Mouse (Mus musculus): ENCODE data around the gene Nabp1. TPM values are rescaled to one million over a fixed set of nuclear protein-coding genes. Genes with fewer than 3 reads are reported as not detected.

Nabp1 gene
- polyA plus RNA-seq, 1 experiment from 2014 or later, result 7.6 TPM

DNA sequence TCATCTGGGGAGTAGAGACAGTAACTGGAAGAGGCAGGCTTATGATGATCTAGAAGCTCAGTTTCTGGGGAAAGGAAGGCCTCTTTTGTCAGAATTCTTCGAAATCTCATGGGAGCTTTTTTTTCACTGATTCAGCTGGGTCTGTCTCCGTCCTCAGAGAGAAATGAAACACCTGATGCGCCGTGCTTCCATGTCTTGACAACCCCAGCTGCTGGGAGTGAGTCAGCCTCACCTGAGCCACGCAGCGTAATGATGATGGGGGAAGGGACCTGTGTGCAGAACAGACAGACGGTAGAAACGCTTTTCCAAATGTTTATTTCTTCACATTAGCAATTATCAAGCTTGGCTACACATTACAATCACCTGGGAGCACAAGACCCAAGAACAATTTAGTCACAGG, 31.6 kb upstream of the Nabp1 start:
- H3K27me3 ChIP-seq, result no peaks in the 10 kb centered on the region
- no peaks in the 10 kb centered on the region for H3K36me3 ChIP-seq (replicated peaks)
- H3K4me2 ChIP-seq, result no peak overlapping the region
- WGBS (ENCODE audit: insufficient replicate concordance), result 62% methylated on average over 8 of the region's 8 CpGs
- 0 out of 2 replicates have a peak overlapping the region, but pooled peaks have one; percentile 26 for H3K27ac ChIP-seq (replicated peaks)
- H3K4me3 ChIP-seq (replicated peaks), result no peak overlapping the region
- ATAC-seq (ENCODE audit: insufficient read depth), result no peak
- no peaks in the 10 kb centered on the region for H3K9me3 ChIP-seq (replicated peaks)
- peaks cover 10% of the 10 kb centered on the region; the same call in 1 of the 2 replicates for H3K4me1 ChIP-seq (replicated peaks)
- H3K9ac ChIP-seq, result no peak overlapping the region

DNA sequence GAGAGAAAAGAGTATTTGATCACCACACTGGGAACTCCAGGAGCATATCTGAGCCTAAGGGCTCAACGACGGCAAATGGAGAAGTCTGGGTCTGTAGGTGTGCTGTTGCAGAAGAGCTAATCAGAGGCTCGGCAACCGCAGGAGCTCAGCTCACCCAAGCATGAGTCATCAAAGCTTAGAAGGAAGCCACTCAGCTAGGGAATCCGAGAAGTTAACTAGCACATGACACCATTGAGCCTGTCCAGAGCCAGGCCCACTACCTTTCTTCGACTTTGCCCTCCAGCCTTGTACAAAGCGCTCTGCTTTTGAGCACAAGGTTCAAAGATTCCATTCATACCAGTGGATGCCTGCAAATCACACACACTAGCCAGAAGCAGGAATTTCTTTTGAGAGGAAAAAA, 30.9 kb upstream of the Nabp1 start:
- peaks cover 10% of the 10 kb centered on the region; the same call in 1 of the 2 replicates for H3K4me1 ChIP-seq (replicated peaks)
- no peak overlapping the region for H3K4me2 ChIP-seq
- ATAC-seq (ENCODE audit: insufficient read depth), result peak; percentile 74
- peak overlapping the region; percentile 55 for H3K27ac ChIP-seq (replicated peaks)
- no peaks in the 10 kb centered on the region for H3K27me3 ChIP-seq
- 5% methylated on average over 7 of the region's 7 CpGs for WGBS (ENCODE audit: insufficient replicate concordance)
- no peaks in the 10 kb centered on the region for H3K9me3 ChIP-seq (replicated peaks)
- H3K36me3 ChIP-seq (replicated peaks), result no peaks in the 10 kb centered on the region
- H3K9ac ChIP-seq, result no peak overlapping the region
- H3K4me3 ChIP-seq (replicated peaks), result no peak overlapping the region

DNA sequence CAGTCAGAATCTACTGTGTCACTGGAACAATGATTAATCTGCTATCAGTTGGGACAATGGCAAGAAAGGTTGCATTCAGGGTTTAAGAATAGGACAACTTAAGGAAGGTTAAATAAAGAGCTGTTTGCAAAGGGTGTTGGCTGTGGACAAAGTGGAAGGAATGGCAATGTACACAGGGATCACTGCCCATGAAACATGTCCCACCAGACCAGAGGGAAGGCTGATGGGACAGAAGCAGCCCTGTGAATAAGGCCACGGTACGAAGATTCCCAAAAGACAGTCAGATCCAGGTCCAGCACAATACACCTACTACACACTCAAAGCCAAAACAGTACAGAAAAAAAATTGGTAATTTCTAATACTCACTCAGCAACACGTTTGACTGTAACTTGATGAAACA, 30.3 kb upstream of the Nabp1 start:
- H3K27ac ChIP-seq (replicated peaks), result no peak overlapping the region
- no peak overlapping the region for H3K9ac ChIP-seq
- 49% methylated on average over 3 of the region's 3 CpGs for WGBS (ENCODE audit: insufficient replicate concordance)
- H3K4me1 ChIP-seq (replicated peaks), result peaks cover 10% of the 10 kb centered on the region; the same call in 1 of the 2 replicates
- no peaks in the 10 kb centered on the region for H3K9me3 ChIP-seq (replicated peaks)
- H3K4me2 ChIP-seq, result 0 out of 2 replicates have a peak overlapping the region, but pooled peaks have one; percentile 3
- no peaks in the 10 kb centered on the region for H3K27me3 ChIP-seq
- no peak for ATAC-seq (ENCODE audit: insufficient read depth)
- no peaks in the 10 kb centered on the region for H3K36me3 ChIP-seq (replicated peaks)
- no peak overlapping the region for H3K4me3 ChIP-seq (replicated peaks)

DNA sequence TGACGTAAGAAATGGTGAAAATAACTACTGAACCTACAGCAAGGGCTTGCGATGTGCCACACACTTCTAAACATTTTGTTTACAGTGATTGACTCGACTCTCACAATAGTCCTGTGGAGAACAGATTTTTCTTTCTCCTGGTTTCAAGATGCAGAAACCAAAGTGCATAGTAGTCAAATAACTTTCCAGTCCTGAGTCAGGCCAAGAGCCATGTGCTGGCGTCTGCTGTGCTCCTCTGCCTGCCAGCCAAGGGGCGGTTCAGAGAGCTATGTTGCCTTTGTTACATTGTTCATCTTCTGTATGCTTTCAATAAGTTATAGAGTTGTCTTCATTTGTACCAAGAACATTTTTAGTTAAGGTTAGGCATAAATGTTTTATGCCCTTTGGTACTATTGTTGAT, 29.2 kb upstream of the Nabp1 start:
- H3K9me3 ChIP-seq (replicated peaks), result no peaks in the 10 kb centered on the region
- no peak overlapping the region for H3K9ac ChIP-seq
- no peak for ATAC-seq (ENCODE audit: insufficient read depth)
- no peaks in the 10 kb centered on the region for H3K36me3 ChIP-seq (replicated peaks)
- no peak overlapping the region for H3K27ac ChIP-seq (replicated peaks)
- H3K4me3 ChIP-seq (replicated peaks), result no peak overlapping the region
- 78% methylated on average over 5 of the region's 5 CpGs for WGBS (ENCODE audit: insufficient replicate concordance)
- H3K4me1 ChIP-seq (replicated peaks), result 0 out of 2 replicates have a peak, but pooled peaks cover 7% of the 10 kb centered on the region
- no peak overlapping the region for H3K4me2 ChIP-seq
- H3K27me3 ChIP-seq, result no peaks in the 10 kb centered on the region

DNA sequence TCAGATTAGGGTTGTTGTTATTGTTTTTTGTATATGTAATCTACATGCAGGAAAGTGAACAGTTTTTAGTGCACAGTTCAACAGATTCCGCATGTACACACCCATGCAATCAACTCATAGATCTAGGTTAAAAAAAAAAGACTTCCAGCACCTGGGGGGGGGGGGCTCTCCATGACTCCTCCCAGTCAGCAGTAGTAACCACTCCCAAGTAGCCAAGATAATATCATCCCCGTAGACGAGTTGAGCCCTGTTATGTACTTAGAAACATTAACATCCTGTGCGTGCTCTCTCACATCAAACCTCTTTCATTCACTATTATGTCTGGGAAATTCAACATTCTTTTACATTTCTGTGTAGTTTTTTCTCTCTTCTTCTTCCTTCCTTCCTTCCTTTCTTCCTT, 28.0 kb upstream of the Nabp1 start:
- no peaks in the 10 kb centered on the region for H3K9me3 ChIP-seq (replicated peaks)
- H3K4me1 ChIP-seq (replicated peaks), result 0 out of 2 replicates have a peak, but pooled peaks cover 7% of the 10 kb centered on the region
- WGBS (ENCODE audit: insufficient replicate concordance), result 38% methylated on average over 4 of the region's 4 CpGs
- ATAC-seq (ENCODE audit: insufficient read depth), result no peak
- no peaks in the 10 kb centered on the region for H3K36me3 ChIP-seq (replicated peaks)
- no peak overlapping the region for H3K9ac ChIP-seq
- no peaks in the 10 kb centered on the region for H3K27me3 ChIP-seq
- no peak overlapping the region for H3K4me3 ChIP-seq (replicated peaks)
- H3K27ac ChIP-seq (replicated peaks), result no peak overlapping the region
- no peak overlapping the region for H3K4me2 ChIP-seq

DNA sequence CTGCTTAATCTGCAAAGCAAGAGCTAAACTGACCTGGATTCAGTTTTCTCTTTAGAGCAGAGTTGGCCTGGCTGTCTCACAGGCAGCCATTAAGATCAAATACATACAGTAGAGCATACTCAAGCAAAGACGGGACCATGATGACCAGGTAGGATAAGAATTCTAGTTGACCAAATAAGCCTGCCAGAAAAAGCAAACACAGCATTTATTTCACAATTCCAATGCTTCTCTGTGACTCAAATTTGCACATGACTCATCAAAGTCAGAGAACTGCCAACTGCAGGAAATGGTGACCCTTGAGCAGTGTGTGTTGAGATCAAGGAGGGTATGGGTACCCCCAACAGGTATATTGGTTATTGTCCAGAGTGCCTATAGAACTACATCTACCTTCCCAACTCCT, 27.4 kb upstream of the Nabp1 start:
- H3K9me3 ChIP-seq (replicated peaks), result no peaks in the 10 kb centered on the region
- no peak overlapping the region for H3K27ac ChIP-seq (replicated peaks)
- no peaks in the 10 kb centered on the region for H3K36me3 ChIP-seq (replicated peaks)
- H3K9ac ChIP-seq, result no peak overlapping the region
- ATAC-seq (ENCODE audit: insufficient read depth), result no peak
- no peak overlapping the region for H3K4me3 ChIP-seq (replicated peaks)
- 45% methylated on average over 1 of the region's 1 CpGs for WGBS (ENCODE audit: insufficient replicate concordance)
- H3K27me3 ChIP-seq, result no peaks in the 10 kb centered on the region
- H3K4me1 ChIP-seq (replicated peaks), result 0 out of 2 replicates have a peak, but pooled peaks cover 7% of the 10 kb centered on the region
- no peak overlapping the region for H3K4me2 ChIP-seq

DNA sequence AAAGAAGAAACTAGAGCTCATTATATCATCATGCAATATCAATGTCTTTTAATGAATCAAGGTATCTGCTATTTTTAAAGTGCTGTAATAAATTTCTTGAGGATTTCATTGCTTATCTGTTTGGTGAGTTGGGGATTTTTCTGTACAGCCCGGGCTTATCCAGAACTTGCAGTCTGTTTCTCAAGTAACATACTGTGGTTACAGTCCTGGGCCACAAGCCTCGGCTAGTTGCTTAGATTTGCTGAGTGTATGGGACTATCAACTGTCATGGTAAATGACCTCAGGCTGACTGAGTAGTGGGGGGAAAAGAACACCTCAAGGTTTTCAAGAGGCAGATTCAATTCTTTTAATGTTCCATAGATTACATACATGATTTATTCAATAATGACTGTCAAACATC, 24.8 kb upstream of the Nabp1 start:
- WGBS (ENCODE audit: insufficient replicate concordance), result 21% methylated on average over 2 of the region's 2 CpGs
- Histone ChIP-seq H3K36me3 (replicated peaks) (no peaks in the 10 kb centered on the region), H3K27me3 (no peaks in the 10 kb centered on the region), H3K9me3 (replicated peaks) (no peaks in the 10 kb centered on the region), H3K4me3 (replicated peaks) (no peak overlapping the region), H3K27ac (replicated peaks) (no peak overlapping the region), H3K9ac (no peak overlapping the region), H3K4me1 (replicated peaks) (0 out of 2 replicates have a peak, but pooled peaks cover 7% of the 10 kb centered on the region), H3K4me2 (no peak overlapping the region)
- ATAC-seq (ENCODE audit: insufficient read depth), result no peak

DNA sequence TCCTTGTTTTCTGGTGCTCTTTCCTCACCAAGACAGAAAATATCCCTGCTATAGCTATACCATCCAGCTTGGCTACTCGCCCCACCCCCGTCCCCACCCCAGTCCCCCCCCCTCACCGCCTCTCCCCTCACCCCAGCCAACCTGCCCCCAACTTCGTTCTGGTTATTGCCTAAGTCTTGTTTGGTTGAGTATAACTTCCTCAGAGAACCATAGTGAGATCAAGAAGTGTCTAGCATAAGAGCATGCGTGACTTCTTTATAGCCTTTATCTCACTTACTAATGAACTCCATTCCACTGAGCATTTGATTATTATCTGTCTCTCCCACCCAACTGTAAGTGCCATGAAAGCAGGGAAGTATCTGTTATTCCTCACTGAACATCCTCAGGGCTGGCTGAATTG, 24.1 kb upstream of the Nabp1 start:
- no peak overlapping the region for H3K9ac ChIP-seq
- H3K4me1 ChIP-seq (replicated peaks), result 0 out of 2 replicates have a peak, but pooled peaks cover 7% of the 10 kb centered on the region
- no peak overlapping the region for H3K4me2 ChIP-seq
- no peak overlapping the region for H3K27ac ChIP-seq (replicated peaks)
- no peaks in the 10 kb centered on the region for H3K27me3 ChIP-seq
- no peaks in the 10 kb centered on the region for H3K9me3 ChIP-seq (replicated peaks)
- ATAC-seq (ENCODE audit: insufficient read depth), result no peak
- H3K36me3 ChIP-seq (replicated peaks), result no peaks in the 10 kb centered on the region
- no peak overlapping the region for H3K4me3 ChIP-seq (replicated peaks)
- WGBS (ENCODE audit: insufficient replicate concordance), result 64% methylated on average over 5 of the region's 5 CpGs

DNA sequence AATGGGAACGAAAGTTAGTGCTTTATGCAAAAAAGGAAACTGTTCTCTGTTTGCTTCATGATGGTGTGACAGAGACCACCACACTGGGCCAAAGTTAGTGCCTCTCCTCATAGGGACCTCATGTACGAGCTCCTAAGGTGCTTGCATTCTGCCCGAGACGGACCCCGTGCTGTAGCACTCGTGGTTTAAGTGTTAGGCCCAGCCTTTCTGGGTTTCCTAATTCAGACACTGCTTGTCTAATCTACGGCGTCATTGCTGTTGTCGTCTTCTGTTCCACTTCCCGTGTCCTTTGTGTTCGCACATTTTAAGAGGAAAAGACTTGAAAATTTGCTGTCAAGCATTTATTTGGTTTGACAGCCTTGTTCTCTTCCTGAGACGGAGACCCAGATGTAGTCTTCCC, 23.0 kb upstream of the Nabp1 start:
- no peak for ATAC-seq (ENCODE audit: insufficient read depth)
- H3K27ac ChIP-seq (replicated peaks), result no peak overlapping the region
- no peak overlapping the region for H3K4me3 ChIP-seq (replicated peaks)
- H3K4me2 ChIP-seq, result no peak overlapping the region
- H3K9ac ChIP-seq, result no peak overlapping the region
- H3K4me1 ChIP-seq (replicated peaks), result 0 out of 2 replicates have a peak, but pooled peaks cover 6% of the 10 kb centered on the region
- no peaks in the 10 kb centered on the region for H3K27me3 ChIP-seq
- H3K36me3 ChIP-seq (replicated peaks), result no peaks in the 10 kb centered on the region
- H3K9me3 ChIP-seq (replicated peaks), result no peaks in the 10 kb centered on the region
- WGBS (ENCODE audit: insufficient replicate concordance), result 32% methylated on average over 12 of the region's 12 CpGs

DNA sequence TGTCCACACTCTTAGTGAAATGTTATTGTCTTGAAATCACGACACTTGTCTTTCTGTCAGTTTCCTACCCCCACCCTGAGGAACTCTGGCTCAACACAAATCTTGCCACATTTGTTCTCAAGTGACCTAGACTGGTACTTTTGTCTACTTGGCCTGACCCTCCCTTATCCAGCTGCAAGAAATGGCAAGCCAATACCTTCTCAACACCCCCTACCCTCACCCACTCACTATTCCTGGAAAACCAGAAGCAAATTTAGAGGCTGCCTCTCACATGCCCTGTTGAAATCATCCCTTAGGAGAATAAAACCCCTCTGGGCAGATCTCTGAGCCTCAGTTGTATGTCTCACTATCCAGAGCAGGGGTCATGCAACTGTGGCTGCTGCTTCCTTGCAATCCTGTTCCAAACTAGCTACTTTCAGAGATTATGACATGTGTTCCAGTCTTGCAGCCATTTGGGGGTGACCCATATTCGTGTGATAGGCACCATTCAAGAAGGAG, 20.4 kb upstream of the Nabp1 start:
- Histone ChIP-seq H3K4me2 (no peak overlapping the region), H3K9ac (no peak overlapping the region), H3K4me1 (replicated peaks) (no peaks in the 10 kb centered on the region), H3K4me3 (replicated peaks) (no peak overlapping the region), H3K27ac (replicated peaks) (no peak overlapping the region), H3K27me3 (no peaks in the 10 kb centered on the region), H3K9me3 (replicated peaks) (no peaks in the 10 kb centered on the region), H3K36me3 (replicated peaks) (no peaks in the 10 kb centered on the region)
- ATAC-seq (ENCODE audit: insufficient read depth), result no peak
- WGBS (ENCODE audit: insufficient replicate concordance), result 38% methylated on average over 2 of the region's 2 CpGs

DNA sequence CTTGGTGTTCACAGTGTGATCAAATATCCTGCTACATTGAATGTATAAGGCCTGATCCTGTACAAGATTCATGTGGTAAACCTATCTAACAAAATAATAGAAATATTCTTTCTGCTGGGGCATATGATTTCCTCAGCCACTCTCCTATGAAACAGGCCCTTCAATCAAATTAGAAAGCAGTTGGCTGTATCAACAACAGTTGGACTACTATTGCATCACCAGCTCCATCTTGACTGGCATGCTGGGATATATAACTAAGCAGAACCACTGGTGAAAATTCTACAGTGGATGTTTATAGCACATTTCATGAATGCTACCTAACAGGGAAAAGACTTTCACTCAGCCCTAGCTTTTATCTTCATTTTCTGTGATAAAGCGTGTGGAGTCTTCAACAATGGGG, 17.9 kb upstream of the Nabp1 start:
- no peak overlapping the region for H3K27ac ChIP-seq (replicated peaks)
- H3K9ac ChIP-seq, result no peak overlapping the region
- WGBS (ENCODE audit: insufficient replicate concordance), result 74% methylated on average over 1 of the region's 1 CpGs
- H3K27me3 ChIP-seq, result no peaks in the 10 kb centered on the region
- no peaks in the 10 kb centered on the region for H3K9me3 ChIP-seq (replicated peaks)
- H3K4me1 ChIP-seq (replicated peaks), result no peaks in the 10 kb centered on the region
- H3K36me3 ChIP-seq (replicated peaks), result no peaks in the 10 kb centered on the region
- no peak overlapping the region for H3K4me3 ChIP-seq (replicated peaks)
- ATAC-seq (ENCODE audit: insufficient read depth), result no peak
- H3K4me2 ChIP-seq, result no peak overlapping the region

Measured in liver, embryonic 15.5 days (tissue).